Mouse (Mus musculus): ENCODE measurements around the gene Rgs1. TPM values are rescaled to one million over a fixed set of nuclear protein-coding genes. Genes with fewer than 3 reads are reported as not detected.

Rgs1 gene
- polyA plus RNA-seq, 1 experiment from 2014 or later, result 1.7 TPM

DNA sequence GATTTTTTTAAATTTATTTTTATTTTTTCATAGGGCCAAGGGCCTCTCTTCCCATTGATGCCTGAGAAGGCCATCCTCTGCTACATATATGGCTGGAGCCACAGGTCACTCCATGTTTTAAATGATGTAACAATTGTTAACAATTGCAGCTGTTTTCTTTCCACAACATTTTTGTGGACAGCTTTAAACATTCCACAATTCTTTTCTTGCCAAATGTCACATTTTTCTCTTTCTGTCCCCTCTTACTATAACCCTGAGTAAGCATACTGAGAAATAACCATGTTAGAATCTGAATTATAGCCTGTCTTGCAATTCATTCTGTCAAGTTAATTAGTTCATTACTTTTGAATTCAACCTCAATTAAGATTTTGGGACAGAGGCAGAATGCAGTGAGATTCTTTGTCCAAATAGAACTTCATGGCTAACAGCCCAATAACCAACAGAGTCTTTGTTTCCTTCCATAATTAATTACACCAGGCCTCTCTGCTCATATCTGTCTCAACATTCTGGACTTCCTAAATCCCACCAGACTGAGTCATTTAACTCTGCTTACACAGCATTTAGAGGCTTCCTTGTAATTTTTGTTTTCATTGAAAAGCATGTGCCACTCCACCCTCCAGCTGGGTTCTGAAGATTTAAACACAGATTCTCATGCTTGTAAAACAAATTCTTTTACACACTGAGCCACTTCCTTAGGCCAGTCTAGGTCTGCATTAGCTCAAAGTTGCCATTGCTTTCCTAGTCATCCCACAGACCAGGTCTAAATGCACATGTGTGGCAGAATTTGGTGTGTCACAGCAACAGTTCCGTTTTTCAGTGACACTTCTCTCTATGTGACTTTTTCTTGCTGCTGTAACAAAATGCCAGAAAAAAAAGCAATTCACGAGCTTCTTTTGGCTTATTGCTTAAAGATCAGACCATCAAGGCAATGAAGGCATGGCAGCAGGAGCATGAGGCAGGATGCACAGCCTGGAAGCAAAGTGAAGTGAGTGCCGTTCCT is 18.7 kb upstream of the Rgs1 start:
- DNase-seq (ENCODE audit: low spot score) (no peak), ATAC-seq (ENCODE audit: low FRiP score, low TSS enrichment) (no peak)
- Histone ChIP-seq H3K9ac (ENCODE audit: low read length) (no peak overlapping the region), H3K4me3 (ENCODE audit: low read depth, low read length) (no peak overlapping the region), H3K9me3 (ENCODE audit: control insufficient read depth, low read length) (no peaks in the 10 kb centered on the region), H3K27me3 (ENCODE audit: control insufficient read depth, insufficient read depth, low read length) (no peaks in the 10 kb centered on the region), H3K27ac (replicated peaks) (no peak overlapping the region), H3K4me1 (replicated peaks; ENCODE audit: control insufficient read depth, insufficient read depth) (no peaks in the 10 kb centered on the region), H3K4me2 (replicated peaks; ENCODE audit: low read depth) (no peak overlapping the region), H3K36me3 (ENCODE audit: control insufficient read depth, insufficient read depth, low read length) (no peaks in the 10 kb centered on the region)
- TF ChIP-seq EP300 (optimal IDR thresholded peaks at IDR 0.05) (no peak), CTCF (IDR thresholded peaks at IDR 0.05; ENCODE audit: low read depth) (no peak)
- WGBS, result 55% methylated on average over 3 of the region's 3 CpGs

DNA sequence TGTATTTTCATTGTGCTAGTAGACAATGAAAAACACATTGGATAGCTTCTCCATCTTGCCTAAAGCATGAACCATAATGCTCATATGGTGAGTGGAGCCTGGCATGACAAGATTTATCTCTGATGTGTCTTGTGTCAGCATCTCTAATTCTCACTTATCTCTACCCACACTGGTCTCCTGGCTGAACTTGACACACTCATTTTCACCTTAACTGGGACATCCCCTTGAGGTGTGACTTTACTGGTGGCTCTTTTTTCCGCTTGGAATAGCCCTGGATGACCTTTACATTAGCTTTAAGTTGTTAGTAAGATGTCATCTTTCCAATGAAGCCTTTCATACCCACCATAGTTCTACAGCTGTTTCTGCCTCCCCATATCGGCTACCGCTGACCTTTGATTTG is 15.0 kb upstream of the Rgs1 start:
- no peak for DNase-seq (ENCODE audit: low spot score)
- H3K27me3 ChIP-seq (ENCODE audit: control insufficient read depth, insufficient read depth, low read length), result no peaks in the 10 kb centered on the region
- no peak overlapping the region for H3K9ac ChIP-seq (ENCODE audit: low read length)
- H3K27ac ChIP-seq (replicated peaks), result no peak overlapping the region
- WGBS, result 80% methylated on average over 3 of the region's 3 CpGs
- H3K9me3 ChIP-seq (ENCODE audit: control insufficient read depth, low read length), result no peaks in the 10 kb centered on the region
- no peak for ATAC-seq (ENCODE audit: low FRiP score, low TSS enrichment)
- no peak overlapping the region for H3K4me2 ChIP-seq (replicated peaks; ENCODE audit: low read depth)
- no peaks in the 10 kb centered on the region for H3K36me3 ChIP-seq (ENCODE audit: control insufficient read depth, insufficient read depth, low read length)
- TF ChIP-seq EP300 (optimal IDR thresholded peaks at IDR 0.05) (no peak), CTCF (IDR thresholded peaks at IDR 0.05; ENCODE audit: low read depth) (no peak)
- H3K4me3 ChIP-seq (ENCODE audit: low read depth, low read length), result no peak overlapping the region
- no peaks in the 10 kb centered on the region for H3K4me1 ChIP-seq (replicated peaks; ENCODE audit: control insufficient read depth, insufficient read depth)

DNA sequence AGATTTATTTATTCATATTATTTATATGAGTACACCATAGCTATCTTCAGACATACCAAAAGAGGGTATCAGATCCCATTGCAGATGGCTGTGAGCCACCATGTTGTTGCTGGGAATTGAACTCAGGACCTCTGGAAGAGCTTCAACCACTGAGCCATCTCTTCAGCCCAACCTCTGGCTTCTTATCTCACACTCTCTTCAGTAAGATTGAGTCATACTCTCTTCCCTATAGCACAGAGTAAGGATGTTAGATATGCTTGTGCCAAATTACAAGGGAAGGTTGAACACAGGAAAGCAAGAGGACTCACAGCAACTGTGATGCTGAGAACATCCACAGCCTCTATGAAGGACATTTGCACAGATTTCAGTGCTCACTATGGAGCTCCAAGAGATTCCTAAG is 13.0 kb upstream of the Rgs1 start:
- Histone ChIP-seq H3K4me3 (ENCODE audit: low read depth, low read length) (no peak overlapping the region), H3K4me2 (replicated peaks; ENCODE audit: low read depth) (no peak overlapping the region), H3K9ac (ENCODE audit: low read length) (no peak overlapping the region), H3K36me3 (ENCODE audit: control insufficient read depth, insufficient read depth, low read length) (no peaks in the 10 kb centered on the region), H3K27ac (replicated peaks) (no peak overlapping the region), H3K4me1 (replicated peaks; ENCODE audit: control insufficient read depth, insufficient read depth) (no peaks in the 10 kb centered on the region), H3K9me3 (ENCODE audit: control insufficient read depth, low read length) (no peaks in the 10 kb centered on the region), H3K27me3 (ENCODE audit: control insufficient read depth, insufficient read depth, low read length) (no peaks in the 10 kb centered on the region)
- no peak for ATAC-seq (ENCODE audit: low FRiP score, low TSS enrichment)
- DNase-seq (ENCODE audit: low spot score), result no peak
- TF ChIP-seq CTCF (IDR thresholded peaks at IDR 0.05; ENCODE audit: low read depth) (no peak), EP300 (optimal IDR thresholded peaks at IDR 0.05) (no peak)

GRCm38 (mm10) chr1:144258779-144259178 is 9.7 kb upstream of the Rgs1 start:
- Histone ChIP-seq H3K9ac (ENCODE audit: low read length) (no peak overlapping the region), H3K4me2 (replicated peaks; ENCODE audit: low read depth) (no peak overlapping the region), H3K36me3 (ENCODE audit: control insufficient read depth, insufficient read depth, low read length) (no peaks in the 10 kb centered on the region), H3K27ac (replicated peaks) (no peak overlapping the region), H3K4me1 (replicated peaks; ENCODE audit: control insufficient read depth, insufficient read depth) (no peaks in the 10 kb centered on the region), H3K4me3 (ENCODE audit: low read depth, low read length) (no peak overlapping the region), H3K9me3 (ENCODE audit: control insufficient read depth, low read length) (no peaks in the 10 kb centered on the region), H3K27me3 (ENCODE audit: control insufficient read depth, insufficient read depth, low read length) (no peaks in the 10 kb centered on the region)
- DNase-seq (ENCODE audit: low spot score) (no peak), ATAC-seq (ENCODE audit: low FRiP score, low TSS enrichment) (no peak)
- 77% methylated on average over 3 of the region's 3 CpGs for WGBS
- TF ChIP-seq CTCF (IDR thresholded peaks at IDR 0.05; ENCODE audit: low read depth), result no peak

DNA sequence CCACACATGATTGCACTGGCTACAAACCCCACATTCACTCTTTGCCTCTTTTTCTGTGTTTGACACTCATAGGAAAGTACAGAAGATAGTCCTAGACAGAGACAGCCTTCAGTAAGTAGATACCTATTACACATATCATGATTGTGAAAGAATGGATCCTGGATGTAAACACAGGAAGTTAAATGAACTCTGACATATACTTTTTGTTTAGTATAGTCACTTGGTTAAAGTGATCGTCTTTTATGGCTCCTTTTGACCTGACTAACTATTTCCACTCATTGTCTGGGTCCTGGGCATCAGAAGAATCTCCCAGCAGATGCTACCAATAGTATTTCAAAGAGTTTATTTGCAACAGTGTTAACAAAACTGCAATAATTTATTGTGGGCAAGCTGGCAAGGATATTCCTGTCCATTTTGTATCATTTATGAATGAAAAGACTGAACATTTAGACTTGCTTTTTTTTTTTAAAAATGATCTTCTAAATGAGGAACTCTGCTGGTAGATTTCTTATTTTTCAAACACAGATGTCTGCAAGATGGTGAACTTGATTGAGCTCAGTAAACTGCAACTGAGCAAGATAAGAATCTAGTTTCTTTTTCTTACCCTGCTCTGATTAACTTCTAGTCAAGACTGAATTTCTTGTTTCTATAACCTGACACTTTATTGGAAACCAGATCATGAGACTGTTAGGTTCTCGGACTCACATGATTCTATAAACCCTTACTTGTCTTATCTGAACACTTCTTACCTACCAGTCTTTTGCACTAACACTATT is 7.7 kb upstream of the Rgs1 start:
- no peak overlapping the region for H3K9ac ChIP-seq (ENCODE audit: low read length)
- DNase-seq (ENCODE audit: low spot score), result no peak
- H3K27me3 ChIP-seq (ENCODE audit: control insufficient read depth, insufficient read depth, low read length), result no peaks in the 10 kb centered on the region
- H3K9me3 ChIP-seq (ENCODE audit: control insufficient read depth, low read length), result no peaks in the 10 kb centered on the region
- no peak overlapping the region for H3K4me2 ChIP-seq (replicated peaks; ENCODE audit: low read depth)
- TF ChIP-seq CTCF (IDR thresholded peaks at IDR 0.05; ENCODE audit: low read depth), result no peak
- no peak for TF ChIP-seq EP300 (optimal IDR thresholded peaks at IDR 0.05)
- H3K36me3 ChIP-seq (ENCODE audit: control insufficient read depth, insufficient read depth, low read length), result no peaks in the 10 kb centered on the region
- H3K4me1 ChIP-seq (replicated peaks; ENCODE audit: control insufficient read depth, insufficient read depth), result no peaks in the 10 kb centered on the region
- no peak for ATAC-seq (ENCODE audit: low FRiP score, low TSS enrichment)
- no peak overlapping the region for H3K27ac ChIP-seq (replicated peaks)
- 44% methylated on average over 2 of the region's 2 CpGs for WGBS
- no peak overlapping the region for H3K4me3 ChIP-seq (ENCODE audit: low read depth, low read length)

DNA sequence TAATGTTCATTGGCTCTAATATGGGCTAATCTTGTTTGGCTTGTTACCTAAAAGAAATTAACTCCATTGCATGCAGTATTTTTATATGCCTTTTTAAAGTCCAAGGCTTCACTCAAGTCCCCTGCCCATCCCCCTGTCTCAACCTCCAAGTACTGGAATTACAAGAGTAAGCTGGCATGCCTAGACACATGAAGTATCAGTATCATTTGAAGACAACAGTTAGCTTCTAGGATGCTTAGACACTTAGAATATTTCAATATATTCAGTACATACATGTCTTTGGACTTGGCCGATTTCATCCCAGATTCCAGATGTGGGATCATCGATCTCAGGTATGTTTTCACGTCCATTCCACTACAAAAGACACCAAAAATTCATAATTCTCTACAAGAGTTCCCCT is 836 bp downstream of the Rgs1 start:
- Histone ChIP-seq H3K4me3 (ENCODE audit: low read depth, low read length) (no peak overlapping the region), H3K4me2 (replicated peaks; ENCODE audit: low read depth) (no peak overlapping the region), H3K27me3 (ENCODE audit: control insufficient read depth, insufficient read depth, low read length) (no peaks in the 10 kb centered on the region), H3K36me3 (ENCODE audit: control insufficient read depth, insufficient read depth, low read length) (no peaks in the 10 kb centered on the region), H3K4me1 (replicated peaks; ENCODE audit: control insufficient read depth, insufficient read depth) (no peaks in the 10 kb centered on the region), H3K27ac (replicated peaks) (no peak overlapping the region), H3K9ac (ENCODE audit: low read length) (no peak overlapping the region), H3K9me3 (ENCODE audit: control insufficient read depth, low read length) (no peaks in the 10 kb centered on the region)
- DNase-seq (ENCODE audit: low spot score), result no peak
- 91% methylated on average over 3 of the region's 3 CpGs for WGBS
- TF ChIP-seq EP300 (optimal IDR thresholded peaks at IDR 0.05) (no peak), CTCF (IDR thresholded peaks at IDR 0.05; ENCODE audit: low read depth) (no peak)
- ATAC-seq (ENCODE audit: low FRiP score, low TSS enrichment), result no peak
